In the genomic region with DNA sequence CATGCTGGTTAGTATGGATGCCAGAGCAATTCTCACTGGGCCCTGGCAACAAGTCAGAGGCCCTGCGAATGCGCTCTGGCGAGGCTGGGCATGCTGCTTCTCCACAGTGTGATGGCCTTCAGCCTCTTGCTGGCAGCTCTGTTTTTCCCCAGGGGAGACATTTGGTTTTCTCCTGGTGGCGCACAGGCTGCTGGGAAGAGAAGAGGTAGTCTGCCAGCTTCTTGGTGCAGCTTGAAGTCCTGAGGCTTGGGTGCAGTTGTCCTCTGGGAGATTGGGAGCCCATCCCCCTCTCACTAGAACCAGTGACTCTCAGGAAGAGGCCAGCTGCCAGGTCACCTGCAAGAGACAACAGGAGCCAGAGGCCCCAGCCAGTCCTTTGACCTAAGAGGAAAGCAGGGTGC, we compare ENCODE assay signal across 8 mouse cellular contexts. TPM values are rescaled to one million over a fixed set of nuclear protein-coding genes. Genes with fewer than 3 reads are reported as not detected.
DNase-seq lines count a peak whose midpoint lies in the region; ATAC-seq and TF ChIP-seq lines count a peak whose summit lies in the region.

No protein-coding gene starts in this region.

- H3K36me3 ChIP-seq in heart, adult 2 months (ENCODE audit: control insufficient read depth, insufficient read depth, low read length): peaks cover 7% of the 10 kb centered on the region; the same call in 1 of the 2 replicates
- H3K36me3 ChIP-seq in kidney, adult 2 months (ENCODE audit: control insufficient read depth, insufficient read depth, low read length): peaks cover 4% of the 10 kb centered on the region; the same call in 1 of the 2 replicates
- H3K36me3 ChIP-seq in midbrain, embryonic 13.5 days: peaks cover 9% of the 10 kb centered on the region

- H3K79me2 ChIP-seq in heart, adult 2 months (replicated peaks; ENCODE audit: control insufficient read depth, insufficient read depth, low read length): peaks cover 11% of the 10 kb centered on the region

- peak; percentile 86 for DNase-seq in MN1 (ENCODE audit: low spot score)
- DNase-seq in adrenal gland, adult 2 months: peak; percentile 83
- DNase-seq in heart, adult 2 months: peak; percentile 63 to 80
- peak; percentile 90 for DNase-seq in kidney, adult 2 months
- DNase-seq in thymus, postnatal 0 days (ENCODE audit: low spot score): no peak
- DNase-seq in right cerebral cortex, adult 2 months (ENCODE audit: low spot score in 2 of 2): no peak
- DNase-seq in lung, postnatal 14 days: no peak

- H3K27ac ChIP-seq in heart, adult 2 months: peak overlapping the region; percentile 89
- H3K27ac ChIP-seq in kidney, adult 2 months (ENCODE audit: insufficient read depth, low read depth, low read length): peak overlapping the region; percentile 57
- peak overlapping the region; percentile 32; the same call in 1 of the 2 replicates for H3K27ac ChIP-seq in midbrain, embryonic 13.5 days

- peaks cover 12% of the 10 kb centered on the region for H3K4me1 ChIP-seq in heart, adult 2 months (ENCODE audit: control insufficient read depth, insufficient read depth, low read length)
- peaks cover 34% of the 10 kb centered on the region for H3K4me1 ChIP-seq in kidney, adult 2 months (ENCODE audit: control insufficient read depth, insufficient read depth, low read length)
- H3K4me1 ChIP-seq in midbrain, embryonic 13.5 days (replicated peaks): peaks cover 49% of the 10 kb centered on the region

- intact Hi-C loops in heart, adult 2 months (cut with DNase I): no loop called here

- WGBS in heart, adult 2 months: 40% methylated on average over 4 of the region's 4 CpGs
- 33% methylated on average over 4 of the region's 4 CpGs for WGBS in kidney, adult 2 months
- WGBS in midbrain, embryonic 13.5 days: 50% methylated on average over 4 of the region's 4 CpGs

- H3K27me3 ChIP-seq in heart, adult 2 months (ENCODE audit: control insufficient read depth, insufficient read depth, low read length): no peaks in the 10 kb centered on the region
- no peaks in the 10 kb centered on the region for H3K27me3 ChIP-seq in kidney, adult 2 months (replicated peaks; ENCODE audit: control insufficient read depth, insufficient read depth, low read length)
- H3K27me3 ChIP-seq in midbrain, embryonic 13.5 days: no peaks in the 10 kb centered on the region

- TF ChIP-seq CTCF in heart, adult 2 months (IDR thresholded peaks at IDR 0.05): no peak
- no peak for TF ChIP-seq CTCF in kidney, adult 2 months (conservative IDR thresholded peaks at IDR 0.05; ENCODE audit: insufficient read depth, insufficient read length, low read depth, low read length)

- 0 out of 2 replicates have a peak, but pooled peaks have one; percentile 39 for TF ChIP-seq EP300 in heart, adult 2 months (IDR thresholded peaks at IDR 0.05; ENCODE audit: insufficient read depth, low read depth, low read length)

- no peaks in the 10 kb centered on the region for H3K9me3 ChIP-seq in midbrain, embryonic 13.5 days

- peak overlapping the region; percentile 58 for H3K9ac ChIP-seq in heart, adult 2 months (ENCODE audit: low read depth, low read length)
- H3K9ac ChIP-seq in midbrain, embryonic 13.5 days (replicated peaks): 0 out of 2 replicates have a peak overlapping the region, but pooled peaks have one; percentile 40

- TF ChIP-seq POLR2A in heart, adult 2 months (IDR thresholded peaks at IDR 0.05; ENCODE audit: insufficient read depth, low read depth, low read length): no peak
- TF ChIP-seq POLR2A in kidney, adult 2 months (IDR thresholded peaks at IDR 0.05; ENCODE audit: low read depth, low read length): no peak

- ATAC-seq in midbrain, embryonic 13.5 days: no peak

- H3K4me3 ChIP-seq in heart, adult 2 months: peak overlapping the region; percentile 36
- H3K4me3 ChIP-seq in kidney, adult 2 months (ENCODE audit: insufficient read depth, low read depth, low read length): 0 out of 2 replicates have a peak overlapping the region, but pooled peaks have one; percentile 19
- no peak overlapping the region for H3K4me3 ChIP-seq in midbrain, embryonic 13.5 days (replicated peaks)

- H3K4me2 ChIP-seq in midbrain, embryonic 13.5 days (replicated peaks): no peak overlapping the region

RNA-seq across cellular contexts. Expression of a gene that starts 3.5 kb away (rescaled TPM):
- 100 to 1,000 TPM; 190 to 247 TPM for total RNA-seq in adrenal gland, adult 2 months (2021)
- 134 and 163 TPM in 2 replicates for polyA plus RNA-seq in adrenal gland, adult 2 months (2012; rRNA removed)
- total RNA-seq in heart, adult 2 months (2021): 100 to 1,000 TPM; 200 to 222 TPM
- polyA plus RNA-seq in heart, adult 2 months (2012; rRNA removed): 133 and 177 TPM in 2 replicates
- polyA plus RNA-seq in kidney, adult 2 months (2012; rRNA removed): 115 and 119 TPM in 2 replicates
- 12.7 and 14.2 TPM in 2 replicates for polyA plus RNA-seq in midbrain, embryonic 13.5 days (2015; fragmentation: Nextera tagmentation; extraction: Ambion mirVana)
- polyA plus RNA-seq in thymus, postnatal 0 days (2015; fragmentation: Nextera tagmentation; extraction: Ambion mirVana): 11.3 and 11.5 TPM in 2 replicates

RNA-seq across cellular contexts. Expression of a gene that starts 33.4 kb away (rescaled TPM):
- total RNA-seq in adrenal gland, adult 2 months (2021): 1 to 10 TPM; 2.0 to 3.6 TPM
- 2.4 and 4.0 TPM in 2 replicates for polyA plus RNA-seq in adrenal gland, adult 2 months (2012; rRNA removed)
- under 1 TPM; 0.23 to 0.32 TPM for total RNA-seq in heart, adult 2 months (2021)
- polyA plus RNA-seq in heart, adult 2 months (2012; rRNA removed): 0.27 and 0.38 TPM in 2 replicates
- 0.13 and 0.18 TPM in 2 replicates for polyA plus RNA-seq in kidney, adult 2 months (2012; rRNA removed)
- polyA plus RNA-seq in midbrain, embryonic 13.5 days (2015; fragmentation: Nextera tagmentation; extraction: Ambion mirVana): 1.7 and 1.8 TPM in 2 replicates
- polyA plus RNA-seq in thymus, postnatal 0 days (2015; fragmentation: Nextera tagmentation; extraction: Ambion mirVana): 0.06 and 0.10 TPM in 2 replicates

RNA-seq across cellular contexts. Expression of a gene that starts 42.1 kb away (rescaled TPM):
- total RNA-seq in adrenal gland, adult 2 months (2021): 10 to 100 TPM in 1 of 2 experiments, 1 to 10 TPM in 1; 6.1 to 12.9 TPM
- 4.8 and 5.1 TPM in 2 replicates for polyA plus RNA-seq in adrenal gland, adult 2 months (2012; rRNA removed)
- 10 to 100 TPM; 82.7 to 88.9 TPM for total RNA-seq in heart, adult 2 months (2021)
- polyA plus RNA-seq in heart, adult 2 months (2012; rRNA removed): 43.9 and 78.5 TPM in 2 replicates
- polyA plus RNA-seq in kidney, adult 2 months (2012; rRNA removed): 24.9 and 29.4 TPM in 2 replicates
- 7.3 and 10.4 TPM in 2 replicates for polyA plus RNA-seq in midbrain, embryonic 13.5 days (2015; fragmentation: Nextera tagmentation; extraction: Ambion mirVana)
- 3.5 and 3.8 TPM in 2 replicates for polyA plus RNA-seq in thymus, postnatal 0 days (2015; fragmentation: Nextera tagmentation; extraction: Ambion mirVana)

Comparison
In these comparisons a context has a peak if more than half of its experiments do, and no peak if none do; other contexts are left out.
1. DNase-seq: peak in MN1 (single experiment), adrenal gland, adult 2 months (single experiment), heart, adult 2 months (2 of 2) and kidney, adult 2 months (single experiment); none in thymus, postnatal 0 days (single experiment), right cerebral cortex, adult 2 months (0 of 2) and lung, postnatal 14 days (single experiment).
2. H3K27ac ChIP-seq: peak in every context shown above with its lines; median percentile 89 in heart, adult 2 months; 57 in kidney, adult 2 months; 32 in midbrain, embryonic 13.5 days.